Mouse (Mus musculus): Measurements from ENCODE around the gene Jph2. TPM values are rescaled to one million over a fixed set of nuclear protein-coding genes. Genes with fewer than 3 reads are reported as not detected.

The Jph2 gene
- polyA plus RNA-seq, 1 experiment: 14.7 TPM

DNA sequence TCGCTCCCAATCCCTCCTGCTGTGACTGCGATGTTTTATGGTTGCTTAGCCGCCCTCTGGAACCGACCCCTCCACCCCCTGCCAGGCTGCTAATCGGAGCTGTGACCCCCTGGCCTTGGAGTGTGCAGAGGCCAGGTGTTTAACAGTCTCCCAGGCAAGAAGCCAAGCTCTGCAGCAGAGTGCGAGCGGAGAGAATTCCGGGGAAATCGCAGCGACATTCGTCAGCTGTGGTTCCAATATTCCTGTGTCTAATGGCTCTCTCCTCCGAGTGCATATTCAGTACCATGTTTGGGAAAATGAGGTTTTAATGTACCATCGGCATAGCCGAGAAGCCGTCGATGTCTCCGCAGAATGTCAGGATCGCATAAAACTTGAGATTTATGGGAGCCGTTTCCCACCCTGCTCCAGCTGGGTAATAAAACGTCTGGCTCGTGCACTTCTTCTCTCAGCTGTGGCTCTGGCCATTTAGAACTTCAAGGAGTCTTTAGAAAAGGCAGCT is 108.9 kb downstream of the Jph2 start:
- no peak for TF ChIP-seq CTCF (IDR thresholded peaks at IDR 0.05; ENCODE audit: borderline replicate concordance, control insufficient read depth, extremely low read depth, insufficient read depth, low read length, poor library complexity)
- TF ChIP-seq POLR2A (IDR thresholded peaks at IDR 0.05; ENCODE audit: control insufficient read depth, extremely low read depth, insufficient read depth, low read length, poor library complexity): no peak
- DNase-seq: no peak
- 26% methylated on average over 21 of the region's 21 CpGs for WGBS
- no peak overlapping the region for H3K27ac ChIP-seq (ENCODE audit: control insufficient read depth, insufficient read depth, low read length)
- H3K4me3 ChIP-seq (ENCODE audit: control insufficient read depth, insufficient read depth, low read length): no peak overlapping the region
- no peaks in the 10 kb centered on the region for H3K36me3 ChIP-seq (ENCODE audit: control insufficient read depth, insufficient read depth, low read length)
- H3K27me3 ChIP-seq (ENCODE audit: control insufficient read depth, insufficient read depth, low read length): no peaks in the 10 kb centered on the region; the same call in 1 of the 2 replicates
- no peaks in the 10 kb centered on the region for H3K4me1 ChIP-seq (replicated peaks; ENCODE audit: control insufficient read depth, insufficient read depth, low read length)

Other genes with a start within 250 kb of the Jph2 start
- gene Tox2, start 194.9 kb downstream of the Jph2 start, polyA plus RNA-seq (2012; rRNA removed): 18.4 and 23.7 TPM in 2 replicates
- 18.5 and 19.3 TPM in 2 replicates for gene Oser1, start 26.7 kb upstream of the Jph2 start, polyA plus RNA-seq (2012; rRNA removed)
- gene Gdap1l1, start 40.5 kb upstream of the Jph2 start, polyA plus RNA-seq (2012; rRNA removed): 1.7 and 3.1 TPM in 2 replicates
- 12.1 and 15.4 TPM in 2 replicates for gene Fitm2, start 74.6 kb upstream of the Jph2 start, polyA plus RNA-seq (2012; rRNA removed)
- gene R3hdml, start 94.3 kb upstream of the Jph2 start, polyA plus RNA-seq (2012; rRNA removed): 0.35 TPM in 1 of 2 replicates, not detected in the other
- 0.44 and 0.89 TPM in 2 replicates for gene Hnf4a, start 108.8 kb upstream of the Jph2 start, polyA plus RNA-seq (2012; rRNA removed)
- gene Ttpal, start 204.3 kb upstream of the Jph2 start, polyA plus RNA-seq (2012; rRNA removed): 63.2 and 72.5 TPM in 2 replicates
- 279 and 281 TPM in 2 replicates for gene Serinc3, start 247.1 kb upstream of the Jph2 start, polyA plus RNA-seq (2012; rRNA removed)